In the genomic region with DNA sequence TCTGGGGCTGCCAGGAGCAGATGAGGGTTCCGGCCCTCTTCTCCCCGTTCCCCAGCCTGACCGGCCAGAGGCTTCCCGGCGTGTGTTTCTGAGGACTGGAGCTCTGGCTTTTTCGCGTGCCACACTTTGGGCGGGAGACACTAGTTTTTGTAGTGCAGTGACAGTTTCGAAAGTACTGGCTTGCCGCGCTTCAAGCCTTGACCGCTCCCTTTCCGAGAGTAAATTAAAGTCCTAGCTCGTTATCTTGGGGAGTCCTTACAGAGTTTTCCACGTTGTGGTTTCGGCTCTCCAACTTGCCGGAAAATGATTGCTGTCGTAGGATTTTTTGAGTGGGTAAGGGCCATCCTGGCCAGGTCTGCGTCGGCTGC, we compare ENCODE assay signal across 8 mouse cellular contexts. TPM values are rescaled to one million over a fixed set of nuclear protein-coding genes. Genes with fewer than 3 reads are reported as not detected.
DNase-seq lines count a peak whose midpoint lies in the region; ATAC-seq lines count a peak whose summit lies in the region.

No protein-coding gene starts in this region.

- H3K9me3 ChIP-seq in lung, embryonic 15.5 days, result no peaks in the 10 kb centered on the region
- no peaks in the 10 kb centered on the region for H3K9me3 ChIP-seq in embryonic facial prominence, embryonic 14.5 days (ENCODE audit: control insufficient read depth, low read length)
- H3K9me3 ChIP-seq in limb, embryonic 10.5 days (replicated peaks), result no peaks in the 10 kb centered on the region
- no peaks in the 10 kb centered on the region for H3K9me3 ChIP-seq in neural tube, embryonic 15.5 days (replicated peaks)

- H3K9ac ChIP-seq in lung, embryonic 15.5 days, result peak overlapping the region; percentile 100
- H3K9ac ChIP-seq in embryonic facial prominence, embryonic 14.5 days (ENCODE audit: low read depth, low read length), result peak overlapping the region; percentile 100
- H3K9ac ChIP-seq in neural tube, embryonic 15.5 days (replicated peaks), result peak overlapping the region; percentile 100

- intact Hi-C loops in left cerebral cortex, postnatal 14 days (cut with DNase I), result no loop called here

- H3K4me3 ChIP-seq in lung, embryonic 15.5 days, result peak overlapping the region; percentile 98
- peak overlapping the region; percentile 100 for H3K4me3 ChIP-seq in embryonic facial prominence, embryonic 14.5 days (ENCODE audit: low read depth, low read length)
- H3K4me3 ChIP-seq in limb, embryonic 10.5 days, result peak overlapping the region; percentile 97
- H3K4me3 ChIP-seq in neural tube, embryonic 15.5 days (replicated peaks), result peak overlapping the region; percentile 95

- 1% methylated on average over 20 of the region's 20 CpGs for WGBS in lung, embryonic 15.5 days
- WGBS in embryonic facial prominence, embryonic 14.5 days, result 1% methylated on average over 18 of the region's 20 CpGs
- under 1% methylated on average over 20 of the region's 20 CpGs for WGBS in limb, embryonic 10.5 days
- under 1% methylated on average over 20 of the region's 20 CpGs for WGBS in neural tube, embryonic 15.5 days

- DNase-seq in lung, adult 18-20 months, result no peak
- no peak for DNase-seq in embryonic facial prominence, embryonic 14.5 days (ENCODE audit: low spot score)
- DNase-seq in limb, embryonic 10.5 days (ENCODE audit: low spot score), result no peak
- no peak for DNase-seq in urinary bladder, adult 2 months (ENCODE audit: low spot score)
- DNase-seq in left cerebral cortex, postnatal 14 days (ENCODE audit: low spot score in 2 of 2), result no peak

- peak overlapping the region; percentile 100 for H3K27ac ChIP-seq in lung, embryonic 15.5 days
- peak overlapping the region; percentile 100 for H3K27ac ChIP-seq in embryonic facial prominence, embryonic 14.5 days (replicated peaks; ENCODE audit: low read depth, low read length)
- H3K27ac ChIP-seq in limb, embryonic 10.5 days, result peak overlapping the region; percentile 100
- H3K27ac ChIP-seq in neural tube, embryonic 15.5 days (replicated peaks), result peak overlapping the region; percentile 100

- H3K4me1 ChIP-seq in lung, embryonic 15.5 days, result peaks cover 38% of the 10 kb centered on the region
- peaks cover 37% of the 10 kb centered on the region for H3K4me1 ChIP-seq in embryonic facial prominence, embryonic 14.5 days (ENCODE audit: control insufficient read depth, insufficient read depth, low read length)
- peaks cover 40% of the 10 kb centered on the region for H3K4me1 ChIP-seq in limb, embryonic 10.5 days
- H3K4me1 ChIP-seq in neural tube, embryonic 15.5 days, result peaks cover 42% of the 10 kb centered on the region

- ATAC-seq in lung, embryonic 15.5 days (ENCODE audit: borderline replicate concordance, extremely low read depth, low FRiP score, low TSS enrichment), result no peak
- ATAC-seq in embryonic facial prominence, embryonic 14.5 days (ENCODE audit: low read depth), result no peak
- ATAC-seq in neural tube, embryonic 15.5 days (ENCODE audit: low FRiP score), result no peak; the same call in 1 of the 2 replicates
- ATAC-seq in monocyte, adult 5-6 weeks (replicated peaks; ENCODE audit: insufficient number of reproducible peaks, low FRiP score, low TSS enrichment, poor library complexity, severe bottlenecking), result no peak; the same call in 1 of the 2 replicates

- no peaks in the 10 kb centered on the region for H3K36me3 ChIP-seq in lung, embryonic 15.5 days
- H3K36me3 ChIP-seq in embryonic facial prominence, embryonic 14.5 days (ENCODE audit: control insufficient read depth, insufficient read depth, low read length), result no peaks in the 10 kb centered on the region
- H3K36me3 ChIP-seq in limb, embryonic 10.5 days, result peaks cover 12% of the 10 kb centered on the region; the same call in 1 of the 2 replicates
- H3K36me3 ChIP-seq in neural tube, embryonic 15.5 days, result no peaks in the 10 kb centered on the region

- H3K27me3 ChIP-seq in lung, embryonic 15.5 days, result no peaks in the 10 kb centered on the region
- no peaks in the 10 kb centered on the region for H3K27me3 ChIP-seq in embryonic facial prominence, embryonic 14.5 days (replicated peaks; ENCODE audit: control insufficient read depth, insufficient read depth, low read length)
- H3K27me3 ChIP-seq in limb, embryonic 10.5 days (ENCODE audit: low read depth, poor library complexity, severe bottlenecking), result no peaks in the 10 kb centered on the region
- no peaks in the 10 kb centered on the region for H3K27me3 ChIP-seq in neural tube, embryonic 15.5 days (replicated peaks)

- peak overlapping the region; percentile 65 for H3K4me2 ChIP-seq in lung, embryonic 15.5 days
- peak overlapping the region; percentile 77 for H3K4me2 ChIP-seq in embryonic facial prominence, embryonic 14.5 days (ENCODE audit: low read depth, low read length)
- peak overlapping the region; percentile 96 for H3K4me2 ChIP-seq in neural tube, embryonic 15.5 days

RNA-seq across cellular contexts. Expression of a gene that starts 0.7 kb away (rescaled TPM):
- 117 and 119 TPM in 2 replicates for polyA plus RNA-seq in lung, embryonic 15.5 days (2015; fragmentation: Nextera tagmentation; extraction: Ambion mirVana)
- polyA plus RNA-seq in embryonic facial prominence, embryonic 14.5 days (2014; fragmentation: Nextera tagmentation; extraction: Ambion mirVana), result 87.3 and 96.8 TPM in 2 replicates
- 135 and 142 TPM in 2 replicates for polyA plus RNA-seq in limb, embryonic 10.5 days (2016; fragmentation: Nextera tagmentation; extraction: Ambion mirVana)
- 91.1 and 94.0 TPM in 2 replicates for polyA plus RNA-seq in neural tube, embryonic 15.5 days (2015; fragmentation: Nextera tagmentation; extraction: Ambion mirVana)
- 48.1 and 60.6 TPM in 2 replicates for polyA plus RNA-seq in urinary bladder, adult 2 months (2012; rRNA removed)
- total RNA-seq in left cerebral cortex, postnatal 14 days (2021), result 10 to 100 TPM; 67.2 to 78.6 TPM
- 49.3 to 72.8 TPM (median 58.3 TPM) in 3 replicates for total RNA-seq in monocyte, adult 5-6 weeks (2017)

RNA-seq across cellular contexts. Expression of a gene that starts 30.9 kb away (rescaled TPM):
- 45.9 and 47.6 TPM in 2 replicates for polyA plus RNA-seq in lung, embryonic 15.5 days (2015; fragmentation: Nextera tagmentation; extraction: Ambion mirVana)
- 34.3 and 35.4 TPM in 2 replicates for polyA plus RNA-seq in embryonic facial prominence, embryonic 14.5 days (2014; fragmentation: Nextera tagmentation; extraction: Ambion mirVana)
- polyA plus RNA-seq in limb, embryonic 10.5 days (2016; fragmentation: Nextera tagmentation; extraction: Ambion mirVana), result 52.6 and 58.1 TPM in 2 replicates
- polyA plus RNA-seq in neural tube, embryonic 15.5 days (2015; fragmentation: Nextera tagmentation; extraction: Ambion mirVana), result 38.3 and 39.2 TPM in 2 replicates
- 33.9 and 39.6 TPM in 2 replicates for polyA plus RNA-seq in urinary bladder, adult 2 months (2012; rRNA removed)
- total RNA-seq in left cerebral cortex, postnatal 14 days (2021), result 10 to 100 TPM; 31.6 to 34.7 TPM
- total RNA-seq in monocyte, adult 5-6 weeks (2017), result 11.1 to 17.7 TPM (median 12.7 TPM) in 3 replicates

RNA-seq across cellular contexts. Expression of a gene that starts 36.1 kb away (rescaled TPM):
- 11.7 and 15.9 TPM in 2 replicates for polyA plus RNA-seq in lung, embryonic 15.5 days (2015; fragmentation: Nextera tagmentation; extraction: Ambion mirVana)
- 21.6 and 22.5 TPM in 2 replicates for polyA plus RNA-seq in embryonic facial prominence, embryonic 14.5 days (2014; fragmentation: Nextera tagmentation; extraction: Ambion mirVana)
- polyA plus RNA-seq in limb, embryonic 10.5 days (2016; fragmentation: Nextera tagmentation; extraction: Ambion mirVana), result 10.7 and 16.0 TPM in 2 replicates
- polyA plus RNA-seq in neural tube, embryonic 15.5 days (2015; fragmentation: Nextera tagmentation; extraction: Ambion mirVana), result 15.9 and 23.5 TPM in 2 replicates
- 73.3 and 73.6 TPM in 2 replicates for polyA plus RNA-seq in urinary bladder, adult 2 months (2012; rRNA removed)
- 10 to 100 TPM; 63.8 to 64.9 TPM for total RNA-seq in left cerebral cortex, postnatal 14 days (2021)
- not detected in 3 replicates for total RNA-seq in monocyte, adult 5-6 weeks (2017)

RNA-seq across cellular contexts. Expression of a gene that starts 47.4 kb away (rescaled TPM):
- 1.1 and 1.2 TPM in 2 replicates for polyA plus RNA-seq in lung, embryonic 15.5 days (2015; fragmentation: Nextera tagmentation; extraction: Ambion mirVana)
- polyA plus RNA-seq in embryonic facial prominence, embryonic 14.5 days (2014; fragmentation: Nextera tagmentation; extraction: Ambion mirVana), result 6.6 and 6.9 TPM in 2 replicates
- polyA plus RNA-seq in limb, embryonic 10.5 days (2016; fragmentation: Nextera tagmentation; extraction: Ambion mirVana), result 2.1 and 2.9 TPM in 2 replicates
- polyA plus RNA-seq in neural tube, embryonic 15.5 days (2015; fragmentation: Nextera tagmentation; extraction: Ambion mirVana), result 0.22 TPM in 2 replicates
- 45.2 and 52.6 TPM in 2 replicates for polyA plus RNA-seq in urinary bladder, adult 2 months (2012; rRNA removed)
- total RNA-seq in left cerebral cortex, postnatal 14 days (2021), result 1 to 10 TPM; 5.9 to 6.1 TPM
- 0.39 TPM in 1 of 3 replicates, not detected in the others for total RNA-seq in monocyte, adult 5-6 weeks (2017)
